Mouse (Mus musculus): ENCODE results near the gene Lrp2. TPM values are rescaled to one million over a fixed set of nuclear protein-coding genes. Genes with fewer than 3 reads are reported as not detected.

The Lrp2 gene
- total RNA-seq, 2 experiments from 2014 or later, result not detected

Other genes with a start within 250 kb of the Lrp2 start
- gene Abcb11, start 243.4 kb downstream of the Lrp2 start, total RNA-seq (2015; ENCODE audit: low replicate concordance), result not detected in 2 replicates
- not detected in 2 replicates for gene Abcb11, start 243.4 kb downstream of the Lrp2 start, total RNA-seq (2017; ENCODE audit: low replicate concordance)
- 2.5 and 5.9 TPM in 2 replicates for gene Dhrs9, start 205.6 kb downstream of the Lrp2 start, total RNA-seq (2015; ENCODE audit: low replicate concordance)
- 1.4 and 2.9 TPM in 2 replicates for gene Dhrs9, start 205.6 kb downstream of the Lrp2 start, total RNA-seq (2017; ENCODE audit: low replicate concordance)
- gene Bbs5, start 61.1 kb upstream of the Lrp2 start, total RNA-seq (2015; ENCODE audit: low replicate concordance), result not detected in 2 replicates
- not detected in 2 replicates for gene Bbs5, start 61.1 kb upstream of the Lrp2 start, total RNA-seq (2017; ENCODE audit: low replicate concordance)
- gene Klhl41, start 84.1 kb upstream of the Lrp2 start, total RNA-seq (2015; ENCODE audit: low replicate concordance), result 1.3 TPM in 1 of 2 replicates, not detected in the other
- gene Klhl41, start 84.1 kb upstream of the Lrp2 start, total RNA-seq (2017; ENCODE audit: low replicate concordance), result not detected in 2 replicates
- gene Fastkd1, start 127.5 kb upstream of the Lrp2 start, total RNA-seq (2015; ENCODE audit: low replicate concordance), result 4.2 and 5.0 TPM in 2 replicates
- gene Fastkd1, start 127.5 kb upstream of the Lrp2 start, total RNA-seq (2017; ENCODE audit: low replicate concordance), result 1.3 and 1.9 TPM in 2 replicates
- 30.3 and 33.6 TPM in 2 replicates for gene Ppig, start 136.5 kb upstream of the Lrp2 start, total RNA-seq (2015; ENCODE audit: low replicate concordance)
- 14.9 and 34.7 TPM in 2 replicates for gene Ppig, start 136.5 kb upstream of the Lrp2 start, total RNA-seq (2017; ENCODE audit: low replicate concordance)
- gene Ccdc173, start 203.5 kb upstream of the Lrp2 start, total RNA-seq (2015; ENCODE audit: low replicate concordance), result 1.5 TPM in 1 of 2 replicates, not detected in the other
- 1.1 and 2.0 TPM in 2 replicates for gene Ccdc173, start 203.5 kb upstream of the Lrp2 start, total RNA-seq (2017; ENCODE audit: low replicate concordance)
- gene Phospho2, start 203.6 kb upstream of the Lrp2 start, total RNA-seq (2015; ENCODE audit: low replicate concordance), result 8.4 and 15.4 TPM in 2 replicates
- gene Phospho2, start 203.6 kb upstream of the Lrp2 start, total RNA-seq (2017; ENCODE audit: low replicate concordance), result 10.2 and 12.0 TPM in 2 replicates
- 2.1 and 2.7 TPM in 2 replicates for gene Klhl23, start 235.9 kb upstream of the Lrp2 start, total RNA-seq (2015; ENCODE audit: low replicate concordance)
- gene Klhl23, start 235.9 kb upstream of the Lrp2 start, total RNA-seq (2017; ENCODE audit: low replicate concordance), result 3.6 and 10.4 TPM in 2 replicates

Data from erythroblast, adult 5-6 weeks (primary cell).